Mouse (Mus musculus) gastrocnemius, adult 18-20 months (tissue): ENCODE results near the gene Dbt. TPM values are rescaled to one million over a fixed set of nuclear protein-coding genes. Genes with fewer than 3 reads are reported as not detected.
"Not testable (repeated sequence)": the region's sequence is repeated elsewhere in the genome, so short reads cannot be mapped to it uniquely, and the experiment has no call there.

Source experiments
- DNase-seq: peaks from one replicate; pipeline ENCODE4 v3.0.0; 2021; ENCODE audit warnings: low spot score
- total RNA-seq, 2 experiments: library from RNA; stranded (reverse); gene quantifications; 2 replicates each; pipeline ENCODE4 v1.2.3; 2021

The Dbt gene
- total RNA-seq, 2 experiments from 2014 or later: 26.3 to 30.3 TPM

GRCm38 (mm10) chr3:116537200-116537573, 24.3 kb downstream of the Dbt start:
- no peak for DNase-seq

- no peak for DNase-seq
Measured at GRCm38 (mm10) chr3:116542070-116542469, 29.2 kb downstream of the Dbt start.

GRCm38 (mm10) chr3:116542532-116542931, 29.7 kb downstream of the Dbt start:
- DNase-seq: no peak

- DNase-seq: no peak
Measured at GRCm38 (mm10) chr3:116547430-116547829, 34.6 kb downstream of the Dbt start.

- DNase-seq: no peak
Measured at GRCm38 (mm10) chr3:116551362-116551761, 38.5 kb downstream of the Dbt start.

GRCm38 (mm10) chr3:116561315-116561714, 48.4 kb downstream of the Dbt start:
- not testable (repeated sequence) for DNase-seq

GRCm38 (mm10) chr3:116562408-116563094, 49.7 kb downstream of the Dbt start, which contains the start of gene Lrrc39:
Gene Lrrc39 (plus strand): TSS chr3:116562973.
- DNase-seq: peak; percentile 40

GRCm38 (mm10) chr3:116563095-116563492, 50.2 kb downstream of the Dbt start:
- no peak for DNase-seq

GRCm38 (mm10) chr3:116570628-116571027, 57.8 kb downstream of the Dbt start:
- no peak for DNase-seq

- DNase-seq: no peak
Measured at GRCm38 (mm10) chr3:116577286-116577685, 64.4 kb downstream of the Dbt start.

GRCm38 (mm10) chr3:116582201-116582600, 69.3 kb downstream of the Dbt start:
- no peak for DNase-seq

GRCm38 (mm10) chr3:116594076-116594727, 81.3 kb downstream of the Dbt start:
- no peak for DNase-seq

GRCm38 (mm10) chr3:116594728-116595602, 82.1 kb downstream of the Dbt start, which contains the start of gene Sass6:
Gene Sass6 (plus strand): TSS chr3:116594982.
- peak; percentile 99 for DNase-seq

GRCm38 (mm10) chr3:116595603-116595991, 82.7 kb downstream of the Dbt start:
- no peak for DNase-seq

Other genes with a start within 250 kb of the Dbt start
- 10 to 100 TPM in 1 of 2 experiments, 1 to 10 TPM in 1; 9.4 to 16.7 TPM for gene Cdc14a, start 89.0 kb upstream of the Dbt start, total RNA-seq
- 10 to 100 TPM; 21.7 to 25.8 TPM for gene Rtca, start 4.9 kb upstream of the Dbt start, total RNA-seq
- gene Lrrc39, start 49.9 kb downstream of the Dbt start, total RNA-seq: 10 to 100 TPM; 49.0 to 51.8 TPM
- 1 to 10 TPM; 1.6 to 2.0 TPM for gene Sass6, start 81.9 kb downstream of the Dbt start, total RNA-seq
- gene Trmt13, start 101.5 kb downstream of the Dbt start, total RNA-seq: 1 to 10 TPM; 3.3 to 4.6 TPM
- 10 to 100 TPM; 10.5 to 11.0 TPM for gene Mfsd14a, start 149.6 kb downstream of the Dbt start, total RNA-seq
- gene Gm43191, start 168.2 kb downstream of the Dbt start, total RNA-seq: not detected
- gene Slc35a3, start 199.8 kb downstream of the Dbt start, total RNA-seq: 1 to 10 TPM; 6.2 to 6.5 TPM